ENCODE assay signal across 9 mouse cellular contexts in the genomic region with DNA sequence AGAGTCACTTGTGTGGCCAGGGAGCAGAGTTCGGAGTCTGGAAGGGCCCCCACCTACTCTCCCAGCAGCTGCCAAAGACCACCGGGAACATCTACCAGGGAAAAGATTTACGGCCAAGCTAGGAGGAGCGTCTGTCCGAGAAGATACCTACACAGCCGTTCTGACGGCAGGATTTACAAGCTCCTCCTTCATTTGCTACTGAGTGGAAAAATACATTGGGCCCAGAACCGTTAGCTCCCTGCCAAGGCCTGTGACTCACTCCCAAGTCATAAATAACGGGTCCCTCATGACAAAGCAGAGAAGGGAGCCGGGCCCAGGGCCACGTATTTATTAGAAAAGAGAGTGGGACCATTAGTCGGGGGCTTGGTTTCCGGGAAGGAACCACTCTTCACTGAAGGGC.
DNase-seq lines count a peak whose midpoint lies in the region; ATAC-seq and TF ChIP-seq lines count a peak whose summit lies in the region.
"Had no signal": no experiment of that assay in that cellular context is flagged by ENCODE, and none has a peak within 500 bp of the region (broad histone marks: within the 10 kb centered on the region; RNA-seq: fewer than 3 reads in every experiment).

No protein-coding gene starts in this region.

- no peak overlapping the region for H3K4me3 ChIP-seq in heart, adult 2 months
- H3K4me3 ChIP-seq in heart, embryonic 12.5 days: no peak overlapping the region

- no peak for TF ChIP-seq EP300 in heart, adult 2 months (IDR thresholded peaks at IDR 0.05; ENCODE audit: insufficient read depth, low read depth, low read length)

- peaks cover 14% of the 10 kb centered on the region for H3K4me1 ChIP-seq in heart, adult 2 months (ENCODE audit: control insufficient read depth, insufficient read depth, low read length)
- peaks cover 10% of the 10 kb centered on the region for H3K4me1 ChIP-seq in heart, embryonic 12.5 days (replicated peaks)

- TF ChIP-seq CTCF in heart, adult 2 months (IDR thresholded peaks at IDR 0.05): no peak

- H3K36me3 ChIP-seq in heart, adult 2 months (ENCODE audit: control insufficient read depth, insufficient read depth, low read length): no peaks in the 10 kb centered on the region
- H3K36me3 ChIP-seq in heart, embryonic 12.5 days: no peaks in the 10 kb centered on the region
- H3K36me3 ChIP-seq: G1E had no signal

- no peaks in the 10 kb centered on the region for H3K9me3 ChIP-seq in heart, embryonic 12.5 days (replicated peaks)
- H3K9me3 ChIP-seq: G1E had no signal

- H3K4me2 ChIP-seq in heart, embryonic 12.5 days: no peak overlapping the region

- H3K9ac ChIP-seq in heart, adult 2 months (ENCODE audit: low read depth, low read length): no peak overlapping the region
- no peak overlapping the region for H3K9ac ChIP-seq in heart, embryonic 12.5 days

- no peaks in the 10 kb centered on the region for H3K79me2 ChIP-seq in heart, adult 2 months (replicated peaks; ENCODE audit: control insufficient read depth, insufficient read depth, low read length)

- TF ChIP-seq POLR2A in heart, adult 2 months (IDR thresholded peaks at IDR 0.05; ENCODE audit: insufficient read depth, low read depth, low read length): no peak

- 40% methylated on average over 13 of the region's 13 CpGs for WGBS in heart, adult 2 months
- WGBS in heart, embryonic 12.5 days: 75% methylated on average over 13 of the region's 13 CpGs

- no peak for ATAC-seq in heart, embryonic 12.5 days (ENCODE audit: insufficient number of reproducible peaks, low FRiP score)

- H3K27ac ChIP-seq in heart, adult 2 months: peak overlapping the region; percentile 81
- H3K27ac ChIP-seq in heart, embryonic 12.5 days (ENCODE audit: poor library complexity, severe bottlenecking): no peak overlapping the region

- DNase-seq in heart, adult 2 months: peak in 1 of 2 experiments; percentile 65
- peak; percentile 90 for DNase-seq in adipocyte (ENCODE audit: low spot score)
- DNase-seq in heart, postnatal 10 days: peak; percentile 49 to 60
- peak; percentile 44 for DNase-seq in lung, postnatal 14 days
- DNase-seq in spleen, postnatal 4 days (ENCODE audit: low spot score in 2 of 2): no peak
- DNase-seq in spleen, adult 18-20 months: no peak
- no peak for DNase-seq in spleen, postnatal 10 days (ENCODE audit: low spot score in 2 of 2)

- intact Hi-C loops in heart, adult 2 months (cut with DNase I): loop anchor here (10.0 kb wide), 1 partner anchor 318 kb away; no protein-coding TSS in a partner anchor
- intact Hi-C loops in heart, postnatal 10 days (cut with DNase I): no loop called here

- no peaks in the 10 kb centered on the region for H3K27me3 ChIP-seq in heart, adult 2 months (ENCODE audit: control insufficient read depth, insufficient read depth, low read length)
- H3K27me3 ChIP-seq in heart, embryonic 12.5 days (replicated peaks): peaks cover 19% of the 10 kb centered on the region

Comparison
In these comparisons a context has a peak if more than half of its experiments do, and no peak if none do; other contexts are left out.
1. DNase-seq: peak in adipocyte (single experiment), heart, postnatal 10 days (2 of 2) and lung, postnatal 14 days (single experiment); none in spleen, postnatal 4 days (0 of 2), spleen, adult 18-20 months (0 of 2) and spleen, postnatal 10 days (0 of 2).